Mouse (Mus musculus): ENCODE results near the gene Bnip2.

DNA sequence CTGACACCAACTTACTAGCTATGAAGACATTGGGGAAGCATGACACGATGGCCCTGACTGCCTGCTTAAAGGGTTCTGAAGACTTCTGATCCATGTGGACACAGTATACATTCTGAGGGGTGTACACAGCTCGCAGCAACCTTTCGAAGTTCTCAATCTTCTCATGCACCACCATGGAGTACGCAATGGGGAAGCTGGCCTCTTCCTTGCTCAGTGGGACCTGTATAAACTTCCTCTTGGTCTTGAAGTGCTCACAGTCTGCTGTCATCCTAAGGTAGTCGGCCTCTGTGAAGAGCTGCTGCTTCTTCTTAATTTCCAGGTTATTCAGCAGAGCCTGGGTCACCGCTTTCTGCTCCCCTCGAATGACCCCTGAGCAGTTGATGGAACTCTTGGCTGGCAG, 45.4 kb downstream of the Bnip2 start:
- TF ChIP-seq CHD2 (IDR thresholded peaks at IDR 0.05; ENCODE audit: low read depth, low read length) (no peak), HCFC1 (IDR thresholded peaks at IDR 0.05; ENCODE audit: borderline replicate concordance, insufficient read depth, low read length) (no peak), ZNF384 (IDR thresholded peaks at IDR 0.05; ENCODE audit: low read depth, low read length) (no peak), MAFK (IDR thresholded peaks at IDR 0.05; ENCODE audit: insufficient read depth, low read depth, low read length) (no peak), ZC3H11A (IDR thresholded peaks at IDR 0.05; ENCODE audit: borderline replicate concordance, low read depth, low read length) (no peak)

All from ES-E14 (cell line).